Mouse (Mus musculus) gastrocnemius, adult 2 months (tissue): ENCODE results near the gene Pkm. TPM values are rescaled to one million over a fixed set of nuclear protein-coding genes. Genes with fewer than 3 reads are reported as not detected.

Source experiments
- DNase-seq: peaks from one replicate; pipeline ENCODE4 v3.0.0; 2022
- H3K27ac ChIP-seq: fragments of 200-600 bp; 2 replicates; pipeline ENCODE4 v1.8.1; 2022; ENCODE audit warnings: mild to moderate bottlenecking
- H3K4me3 ChIP-seq: fragments of 200-600 bp; 2 replicates; pipeline ENCODE4 v1.8.1; 2022; ENCODE audit warnings: mild to moderate bottlenecking, moderate library complexity
- CTCF ChIP-seq: fragments of 200-600 bp; IDR thresholded peaks from 2 replicates; pipeline ENCODE4 v1.8.1; 2022; ENCODE audit warnings: antibody characterized with exemption, mild to moderate bottlenecking, moderate library complexity
- intact Hi-C: fragments of 180-260 bp; cut with DNase I; formaldehyde crosslinking; loops from one replicate; pipeline ENCODE4 v1.15.1; 2025
- total RNA-seq, 2 experiments: library from RNA; stranded (reverse); gene quantifications; 2 replicates each; pipeline ENCODE4 v1.2.3; 2021

The Pkm gene
- total RNA-seq, 2 experiments from 2014 or later = 2,556 to 3,331 TPM

DNA sequence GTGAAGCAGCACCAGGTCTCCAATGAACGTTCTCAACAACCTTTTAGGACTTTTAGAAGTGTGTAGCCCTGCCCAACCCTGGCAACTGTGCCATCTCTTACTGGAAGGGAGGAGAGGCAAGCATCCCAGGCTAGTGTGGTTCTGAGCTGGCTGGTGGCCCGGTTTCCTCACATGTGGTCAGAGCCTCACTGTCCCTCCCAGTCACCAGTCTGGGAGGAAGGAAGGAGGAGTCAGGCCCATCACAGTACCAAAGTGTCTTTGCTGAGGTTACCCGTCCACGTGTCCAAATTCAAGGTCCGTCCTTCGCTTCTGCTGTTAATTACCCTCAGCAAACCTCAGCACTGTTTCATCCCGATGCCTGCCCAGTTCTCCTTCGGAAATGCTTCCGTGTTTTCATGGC is 36.0 kb downstream of the Pkm start:
- intact Hi-C loops = no loop called here
- Histone ChIP-seq H3K27ac (peak overlapping the region; percentile 61), H3K4me3 (peak overlapping the region; percentile 69)
- TF ChIP-seq CTCF = no peak
- DNase-seq = peak; percentile 70

DNA sequence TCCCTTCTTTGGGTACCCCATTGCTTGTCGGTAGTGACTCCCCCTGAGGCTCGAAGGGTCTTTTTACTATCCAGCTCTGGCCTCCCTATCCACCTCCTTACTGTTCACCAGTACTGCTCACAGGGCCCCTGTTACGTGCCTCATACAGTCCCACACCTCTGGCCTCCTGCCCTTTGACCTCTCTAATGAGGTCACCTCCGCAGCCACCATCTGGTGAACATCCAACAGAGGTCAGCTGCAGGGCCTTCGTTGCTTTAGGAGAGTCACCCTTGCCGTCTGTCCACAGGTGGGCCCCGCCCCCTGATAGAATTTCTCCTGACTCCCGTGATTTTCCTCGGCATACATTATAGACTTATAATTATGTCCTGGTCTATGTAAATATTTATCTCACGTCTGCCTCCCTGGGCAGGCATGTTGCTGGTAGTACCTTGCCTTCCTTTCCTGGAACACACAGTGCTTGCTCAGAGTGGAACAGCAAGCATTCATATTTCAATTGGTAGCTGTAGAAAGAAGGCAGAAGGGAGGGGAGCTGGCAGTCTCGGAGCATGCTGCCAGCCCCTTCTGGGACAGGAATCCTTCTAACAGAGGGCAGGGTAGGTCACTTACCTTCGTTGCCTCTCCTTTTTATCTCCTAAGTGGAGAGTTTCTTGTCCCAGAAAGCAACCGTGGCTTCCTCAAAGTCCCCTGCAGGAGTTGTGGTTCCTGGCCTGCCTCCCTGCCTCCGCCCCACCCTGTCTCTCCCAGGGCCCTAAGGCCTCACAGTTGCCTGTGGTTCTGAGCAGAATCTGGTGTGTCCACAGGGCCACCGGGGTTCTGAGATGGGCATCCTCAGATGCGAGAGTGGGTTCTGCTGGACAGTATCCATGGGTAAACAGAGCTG is 38.6 kb downstream of the Pkm start:
- Histone ChIP-seq H3K4me3 (no peak overlapping the region), H3K27ac (peak overlapping the region; percentile 79)
- intact Hi-C loops = no loop called here
- DNase-seq = no peak
- no peak for TF ChIP-seq CTCF

DNA sequence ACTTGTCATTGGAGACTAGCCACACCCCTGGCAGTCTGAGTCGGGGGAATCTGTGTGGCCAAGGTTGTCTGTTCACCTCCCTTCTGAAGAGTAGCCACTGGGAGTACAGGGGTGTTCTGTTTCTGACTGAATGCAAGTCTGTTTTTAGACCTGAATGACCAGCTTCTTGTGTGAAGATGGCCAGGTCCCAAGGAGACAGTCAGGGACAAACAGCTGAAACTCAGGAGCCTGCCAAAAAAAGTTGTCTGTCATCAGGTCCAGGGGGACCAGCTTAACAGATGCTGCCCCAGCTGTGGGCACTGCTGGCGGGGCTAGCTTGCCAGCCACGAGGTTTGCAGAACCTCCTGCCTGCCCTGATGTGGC is 39.3 kb downstream of the Pkm start:
- intact Hi-C loops = no loop called here
- no peak overlapping the region for H3K4me3 ChIP-seq
- no peak for TF ChIP-seq CTCF
- peak overlapping the region; percentile 79 for H3K27ac ChIP-seq
- peak; percentile 58 for DNase-seq

DNA sequence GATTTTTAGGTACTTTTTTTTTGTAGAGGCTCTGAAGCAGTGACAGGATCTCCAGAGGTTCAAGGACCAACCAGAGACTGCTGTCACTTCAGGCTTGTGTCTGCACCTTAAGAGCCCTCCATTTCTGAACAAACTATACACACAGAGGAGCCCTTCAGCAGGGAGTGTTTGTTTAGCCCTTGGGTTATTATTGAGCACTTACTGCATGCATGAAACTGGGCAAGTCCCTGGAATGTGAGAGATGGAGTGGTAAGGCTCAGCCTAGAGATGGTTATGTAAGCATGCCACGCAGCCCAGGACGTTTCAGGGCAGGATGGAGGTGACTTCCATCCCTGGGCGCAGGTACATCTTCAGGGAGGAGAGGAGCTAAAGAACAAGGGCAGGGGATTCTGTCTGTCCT is 40.2 kb downstream of the Pkm start:
- intact Hi-C loops = no loop called here
- Histone ChIP-seq H3K4me3 (no peak overlapping the region), H3K27ac (no peak overlapping the region)
- no peak for DNase-seq
- TF ChIP-seq CTCF = no peak

DNA sequence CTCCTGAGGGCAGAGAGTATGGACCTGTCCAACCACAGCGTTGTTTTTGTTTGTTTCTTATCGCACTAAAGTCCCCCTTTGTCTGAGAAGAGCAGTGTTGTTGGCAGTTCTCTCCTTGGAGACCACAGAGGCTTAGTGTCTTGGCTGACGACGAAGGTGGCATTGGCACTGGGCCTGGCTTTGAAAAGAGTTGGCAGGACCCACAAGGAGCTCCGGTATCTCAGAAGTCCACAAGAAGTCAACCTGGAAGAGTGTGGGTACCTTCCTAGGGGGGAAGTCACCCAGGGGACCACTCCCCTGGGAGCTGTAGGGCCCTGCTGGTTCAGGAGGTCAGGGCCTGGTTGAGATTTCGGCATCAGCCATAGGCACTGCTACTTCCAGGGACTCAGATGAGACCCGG is 44.9 kb downstream of the Pkm start:
- intact Hi-C loops = no loop called here
- no peak overlapping the region for H3K4me3 ChIP-seq
- DNase-seq = peak; percentile 52
- TF ChIP-seq CTCF = no peak
- H3K27ac ChIP-seq = no peak overlapping the region

DNA sequence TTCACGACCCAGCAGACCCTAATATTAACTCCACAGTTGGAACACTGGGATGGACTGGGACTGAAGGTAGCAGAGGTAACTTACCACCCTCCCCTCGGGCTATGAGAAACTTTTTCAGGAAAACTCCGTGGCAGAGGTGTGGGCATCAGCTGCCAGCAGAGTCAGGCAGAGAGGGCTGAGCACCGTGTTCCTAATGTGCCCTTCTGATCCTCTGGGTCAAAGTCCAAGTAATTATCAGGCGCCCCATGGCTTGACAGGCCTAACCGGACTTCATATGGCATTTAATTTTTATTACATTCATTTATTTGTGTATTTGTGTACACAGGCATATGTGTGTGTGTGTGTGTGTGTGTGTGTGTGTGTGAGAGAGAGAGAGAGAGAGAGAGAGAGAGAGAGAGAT is 46.9 kb downstream of the Pkm start:
- Histone ChIP-seq H3K27ac (no peak overlapping the region), H3K4me3 (no peak overlapping the region)
- no peak for TF ChIP-seq CTCF
- intact Hi-C loops = no loop called here
- no peak for DNase-seq

DNA sequence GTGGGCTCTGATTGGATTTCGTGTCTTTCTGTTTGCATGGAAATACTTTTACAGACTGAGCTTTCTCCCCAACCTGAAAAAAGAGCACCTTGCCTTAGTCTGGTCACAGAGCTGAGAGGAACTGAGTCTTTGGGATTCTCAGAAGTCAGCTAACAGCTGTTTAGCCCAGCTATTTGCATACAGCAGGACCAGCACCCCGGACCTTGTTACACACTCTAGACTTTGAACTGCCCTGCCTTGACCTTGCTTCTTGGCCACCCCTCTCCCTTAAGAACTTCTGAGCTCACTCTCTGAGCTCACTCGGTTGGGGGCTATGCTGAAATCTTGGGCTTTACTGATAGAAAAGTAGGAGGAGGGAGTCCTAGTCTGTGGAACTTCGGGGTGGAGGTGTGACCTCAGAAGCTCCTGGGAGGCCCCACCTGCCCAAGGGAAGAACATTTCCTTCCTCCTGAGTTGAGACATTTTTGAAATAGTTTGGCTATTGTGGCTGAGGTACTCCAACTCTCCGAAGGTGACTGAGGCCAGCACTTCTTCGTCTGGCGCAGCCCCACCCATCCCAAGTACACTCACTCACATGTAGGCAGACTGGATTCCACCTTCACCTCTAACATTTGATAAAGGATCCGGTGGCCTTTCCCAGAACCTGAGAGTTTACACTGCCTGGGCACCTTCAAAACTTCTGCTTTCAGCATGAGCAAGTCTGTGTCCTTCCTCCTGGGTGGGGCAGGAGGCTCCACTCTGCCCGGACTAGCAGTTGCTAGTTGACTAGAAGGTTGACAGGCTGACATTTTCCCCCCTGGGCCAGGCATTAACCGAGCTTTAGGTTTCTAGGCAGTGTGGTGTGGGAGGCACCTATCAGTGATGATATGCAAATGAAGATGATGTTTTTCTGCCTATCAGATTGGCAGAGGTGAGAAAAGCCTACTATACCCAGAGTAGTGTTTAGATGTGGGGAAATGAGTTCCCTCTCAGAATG is 51.0 kb downstream of the Pkm start:
- Histone ChIP-seq H3K27ac (no peak overlapping the region), H3K4me3 (no peak overlapping the region)
- intact Hi-C loops = no loop called here
- TF ChIP-seq CTCF = no peak
- DNase-seq = no peak

DNA sequence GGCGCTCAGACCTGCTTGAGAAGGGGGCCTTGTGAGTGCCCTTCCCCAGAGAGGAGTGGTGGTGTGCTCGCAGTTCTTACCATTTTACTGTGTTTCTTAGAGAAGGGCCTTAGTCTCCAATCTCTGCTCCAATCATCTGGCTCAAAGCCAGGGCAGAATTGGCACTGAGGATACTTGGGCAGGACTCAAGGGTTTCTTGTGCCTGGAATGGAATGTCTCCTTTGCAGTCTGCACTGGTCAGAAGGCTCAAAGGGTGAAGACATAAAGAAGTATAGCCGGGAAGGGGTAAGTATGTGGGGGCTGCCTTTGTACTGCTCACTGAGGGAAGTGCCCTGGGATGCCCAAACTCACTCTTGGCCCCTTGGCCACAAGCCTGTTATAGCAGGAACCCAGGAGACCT is 53.1 kb downstream of the Pkm start:
- no peak for TF ChIP-seq CTCF
- no peak overlapping the region for H3K4me3 ChIP-seq
- no peak overlapping the region for H3K27ac ChIP-seq
- peak; percentile 47 for DNase-seq
- intact Hi-C loops = no loop called here

DNA sequence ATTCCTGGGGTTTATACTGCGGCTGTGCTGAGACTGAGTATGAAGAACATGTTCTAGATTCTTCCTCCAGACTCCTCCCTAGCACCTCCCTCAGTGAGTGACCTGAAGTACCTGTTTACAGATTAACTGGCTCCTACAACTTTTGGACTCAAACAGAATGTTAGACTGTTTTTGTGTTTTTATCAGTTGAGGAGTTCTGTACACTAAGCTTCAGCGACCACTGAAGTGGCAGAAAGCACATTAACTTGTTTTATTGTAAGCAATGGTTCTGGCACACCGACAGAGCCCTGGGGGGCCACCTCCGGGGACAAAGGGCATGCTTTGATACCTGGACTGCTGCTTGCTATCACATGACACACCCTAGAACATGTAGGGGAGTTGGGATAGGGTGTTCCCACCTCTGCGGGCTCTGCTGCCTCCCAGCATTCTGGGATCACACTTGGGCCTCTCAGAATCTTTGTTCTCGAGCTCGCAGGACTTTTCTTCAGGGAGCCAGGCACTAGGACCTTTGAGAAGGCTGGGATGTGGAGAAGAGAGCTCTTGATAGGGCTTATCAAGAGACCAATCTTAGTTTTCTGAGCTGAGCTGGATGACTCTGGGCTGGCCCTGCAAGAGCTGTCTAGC is 60.2 kb downstream of the Pkm start:
- H3K27ac ChIP-seq = no peak overlapping the region
- intact Hi-C loops = no loop called here
- no peak for TF ChIP-seq CTCF
- no peak overlapping the region for H3K4me3 ChIP-seq
- no peak for DNase-seq

DNA sequence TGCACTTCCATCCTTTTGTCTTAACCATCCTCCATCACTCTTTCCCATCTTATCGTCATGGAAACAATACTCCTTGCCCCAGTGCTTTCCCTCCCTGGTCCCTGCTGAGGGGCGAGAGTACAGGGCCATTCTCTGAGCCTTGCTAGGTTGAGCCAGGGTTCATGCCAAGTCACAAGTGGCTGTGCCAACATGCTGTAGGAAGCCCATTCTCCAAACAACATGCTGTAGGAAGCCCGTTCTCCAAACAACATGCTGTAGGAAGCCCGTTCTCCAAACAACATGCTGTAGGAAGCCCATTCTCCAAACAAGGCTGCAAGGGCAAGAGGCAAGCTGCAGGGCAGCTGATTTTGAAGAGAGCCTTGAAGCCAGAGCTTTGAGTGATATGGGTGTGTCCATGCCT is 62.1 kb downstream of the Pkm start:
- intact Hi-C loops = no loop called here
- H3K27ac ChIP-seq = no peak overlapping the region
- DNase-seq = no peak
- TF ChIP-seq CTCF = no peak
- no peak overlapping the region for H3K4me3 ChIP-seq

DNA sequence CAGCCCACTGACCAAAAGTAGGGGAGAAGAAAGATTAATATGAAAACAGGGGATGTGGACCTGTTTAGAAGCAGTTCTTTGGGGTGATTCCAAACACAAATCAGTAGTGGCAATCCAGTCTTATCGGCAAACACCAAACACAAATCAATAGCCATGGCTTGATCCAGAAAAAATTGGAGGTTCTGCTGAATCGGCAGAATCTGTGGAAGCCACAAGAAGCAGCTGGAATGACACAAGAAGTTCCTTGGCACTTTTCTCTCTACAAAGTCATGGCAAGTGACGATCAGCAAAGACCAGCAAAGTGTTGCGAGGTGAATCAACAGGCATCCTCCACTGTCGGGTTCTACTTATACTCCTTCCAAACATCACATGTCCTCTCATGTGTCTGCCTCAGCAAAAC is 65.0 kb downstream of the Pkm start:
- no peak for TF ChIP-seq CTCF
- intact Hi-C loops = loop anchor here (5.0 kb wide), 2 partner anchors 36 to 236 kb away; no protein-coding TSS in a partner anchor
- Histone ChIP-seq H3K27ac (no peak overlapping the region), H3K4me3 (no peak overlapping the region)
- DNase-seq = no peak

DNA sequence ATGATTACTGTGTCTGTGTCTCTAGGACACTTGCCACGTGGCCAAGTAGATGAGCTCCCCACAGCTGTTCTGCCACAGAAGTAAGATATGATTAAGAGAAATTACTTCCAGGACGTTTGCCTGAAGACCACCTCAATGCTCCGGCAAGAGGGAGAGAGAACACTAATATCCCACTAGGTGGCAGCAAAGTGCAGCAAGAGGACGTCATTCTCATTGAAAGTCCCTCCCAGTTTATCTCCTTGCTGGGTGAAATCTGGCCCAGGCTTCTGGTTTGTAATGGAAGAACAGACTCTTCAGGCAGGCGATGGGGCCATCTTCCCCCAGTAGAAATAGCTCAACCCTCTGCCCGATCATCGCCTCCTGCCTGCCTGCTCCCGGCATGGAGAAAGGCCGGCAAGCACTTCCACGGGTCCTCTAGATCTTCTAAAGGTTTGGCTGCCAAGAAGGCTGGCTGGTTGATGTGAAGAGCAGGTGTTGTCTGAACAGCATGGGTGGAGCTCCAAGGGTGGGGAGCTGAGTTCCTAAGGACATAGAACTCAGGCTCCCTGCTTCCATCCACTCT is 67.0 kb downstream of the Pkm start:
- peak overlapping the region; percentile 68 for H3K4me3 ChIP-seq
- intact Hi-C loops = loop anchor here (2.0 to 5.0 kb wide), 3 partner anchors 34 to 248 kb away; no protein-coding TSS in a partner anchor
- TF ChIP-seq CTCF = peak; percentile 92
- peak; percentile 71 for DNase-seq
- H3K27ac ChIP-seq = peak overlapping the region; percentile 81
